Mouse (Mus musculus) right cerebral cortex, adult 2 months (tissue): ENCODE data around the gene Usp31.

ENCODE experiments used
- DNase-seq, 2 experiments: peaks; one replicate each; pipeline ENCODE4 v3.0.0; 2021 to 2022; ENCODE audit warnings: low spot score in 2 of 2

The Usp31 gene

DNA sequence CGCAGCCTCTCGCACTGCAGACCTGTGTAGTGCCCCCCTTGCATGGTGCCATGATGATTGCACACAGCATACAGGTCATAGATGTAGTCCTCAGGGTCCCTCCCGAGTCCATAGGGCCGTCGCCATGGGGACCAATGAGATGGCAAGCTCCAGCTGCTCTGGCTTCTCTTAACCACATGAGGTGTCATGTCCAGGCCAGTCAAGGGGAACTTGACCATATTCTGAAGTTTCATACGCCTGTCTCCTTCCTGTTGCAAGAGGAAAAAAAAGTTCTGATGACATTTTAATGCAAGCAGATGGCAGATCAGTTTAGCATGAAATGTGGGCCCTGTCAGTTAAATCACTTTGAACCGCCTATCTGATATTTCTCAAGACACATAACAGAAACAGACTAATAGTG lies 48.2 kb downstream of the Usp31 start:
- DNase-seq, result no peak

DNA sequence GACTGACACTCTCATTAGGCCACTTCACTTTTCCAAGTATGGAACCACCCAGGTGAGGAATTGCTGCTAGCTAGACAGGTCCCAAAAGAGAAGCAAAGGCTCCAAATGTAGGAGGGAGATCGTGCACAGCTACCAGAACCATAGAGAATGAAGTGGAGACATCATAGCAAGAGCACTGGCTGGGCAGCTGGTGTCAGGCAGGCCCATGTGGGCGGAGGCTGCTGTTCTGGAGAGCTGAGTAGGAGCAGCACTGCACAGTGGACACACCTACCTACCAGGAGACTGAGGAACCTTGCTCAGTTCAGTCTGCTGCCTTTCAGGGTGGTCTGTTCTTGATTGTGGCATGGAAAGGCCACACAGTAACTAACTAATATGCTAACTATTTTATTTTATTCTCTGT lies 52.4 kb downstream of the Usp31 start:
- no peak for DNase-seq

DNA sequence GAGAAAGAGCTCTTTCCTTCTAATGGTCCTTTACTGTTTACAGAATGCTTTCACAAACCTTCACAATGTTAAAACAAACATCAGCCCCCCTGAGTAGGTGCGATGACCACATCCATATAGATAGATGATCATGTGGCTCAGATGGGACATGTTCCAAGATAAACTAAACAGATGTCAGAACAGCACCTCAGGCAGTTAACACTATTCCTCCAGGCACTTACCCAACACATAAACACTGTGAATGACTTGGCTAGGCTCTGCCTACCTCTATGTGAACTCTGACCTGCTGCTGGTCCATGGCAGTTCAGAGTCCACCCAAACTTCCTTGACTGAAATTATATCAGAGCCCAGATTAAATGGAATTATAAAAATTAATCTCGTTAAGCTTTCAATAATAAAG lies 54.4 kb downstream of the Usp31 start:
- no peak for DNase-seq

DNA sequence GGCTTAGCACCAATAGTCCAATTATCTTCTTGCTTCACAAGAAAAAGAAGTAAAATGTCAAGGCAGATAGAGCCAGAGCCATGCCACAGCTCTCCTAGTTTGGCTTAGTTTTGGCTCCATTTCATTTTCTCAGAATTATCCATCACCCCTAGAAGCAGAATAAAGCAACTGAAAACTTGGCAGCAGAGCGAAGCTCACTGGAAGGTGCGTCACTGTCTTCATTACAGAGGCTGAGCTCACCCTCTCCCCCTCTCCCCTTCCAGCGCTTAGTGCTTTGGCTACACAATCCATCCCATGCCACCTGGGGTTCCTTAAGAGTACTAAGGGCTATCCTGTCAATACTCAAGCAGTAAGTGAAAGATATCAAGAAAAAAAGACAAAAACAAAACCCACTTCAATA lies 56.3 kb downstream of the Usp31 start:
- DNase-seq, result peak in 1 of 2 experiments; percentile 32

DNA sequence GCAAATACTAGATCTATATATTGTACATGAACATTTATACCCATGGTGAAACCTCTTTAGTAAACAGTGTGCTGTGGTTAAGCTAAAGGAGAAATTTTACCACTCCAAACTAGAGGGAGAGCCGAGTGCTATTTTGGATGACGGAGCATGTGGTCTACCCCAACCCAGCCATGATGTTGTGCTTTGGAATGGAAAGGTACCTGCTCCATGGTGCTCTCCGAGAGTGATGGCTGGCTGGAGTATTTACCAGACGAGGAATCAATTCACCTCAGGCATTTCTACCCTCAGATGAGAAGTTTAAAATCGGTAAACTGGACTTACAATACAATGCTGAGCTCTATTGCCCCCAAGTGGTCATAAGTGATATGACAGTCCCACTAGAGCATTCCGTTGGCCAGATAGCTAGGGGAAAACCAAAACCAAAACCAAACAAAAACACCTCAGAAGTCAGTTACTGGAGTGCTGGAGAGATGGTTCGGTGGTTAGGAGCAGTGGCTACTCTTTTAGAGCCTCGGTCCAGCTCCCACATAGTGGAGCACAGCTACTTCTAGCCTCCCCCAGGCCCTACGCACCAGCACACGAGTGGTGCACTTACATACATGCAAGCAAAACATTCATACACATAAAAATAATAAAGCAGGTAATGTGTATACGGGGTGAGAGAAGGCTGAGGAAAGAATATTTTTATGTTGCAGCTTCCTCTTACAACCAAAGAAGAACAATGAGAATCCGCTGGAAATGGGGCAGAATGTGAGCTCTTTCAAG lies 65.9 kb downstream of the Usp31 start:
- peak; percentile 75 to 77 for DNase-seq

DNA sequence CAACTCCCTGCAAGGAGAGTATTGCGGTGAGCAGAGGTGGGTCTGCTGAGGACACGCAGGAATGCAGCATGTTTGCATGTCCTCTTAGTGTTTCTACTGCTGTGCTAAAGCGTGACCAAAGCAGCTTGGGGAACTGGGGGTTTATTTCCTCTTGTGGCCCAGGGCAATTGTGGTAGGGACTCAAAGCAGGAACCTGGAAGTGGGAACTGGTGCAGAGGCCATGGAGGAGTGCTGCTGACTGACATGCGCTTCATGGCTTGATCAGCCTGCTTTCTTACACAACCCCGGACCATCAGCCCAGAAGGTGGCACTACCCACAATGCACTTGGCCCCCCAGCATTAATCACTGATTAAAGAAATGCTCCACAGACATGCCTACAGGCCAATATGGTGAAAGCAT lies 70.3 kb downstream of the Usp31 start:
- DNase-seq, result no peak

DNA sequence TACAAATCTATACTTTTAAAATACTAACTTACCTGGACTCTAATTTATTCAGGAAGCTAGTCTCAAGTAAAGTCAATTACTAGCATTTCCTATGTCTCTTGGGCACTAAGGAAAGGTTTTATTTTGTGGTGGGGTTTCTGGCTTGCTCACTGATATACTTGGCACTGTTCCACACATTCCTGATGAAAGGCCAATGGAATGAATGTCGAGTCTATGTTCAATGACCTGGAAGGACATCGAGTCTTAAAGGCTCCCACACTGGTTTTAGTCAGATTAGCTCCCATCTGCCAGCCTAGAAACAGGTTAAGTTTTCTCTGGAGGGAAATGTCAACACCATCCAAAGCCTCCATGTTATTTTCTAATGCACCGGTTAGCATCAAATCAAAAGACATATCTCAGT lies 72.8 kb downstream of the Usp31 start:
- DNase-seq, result no peak

DNA sequence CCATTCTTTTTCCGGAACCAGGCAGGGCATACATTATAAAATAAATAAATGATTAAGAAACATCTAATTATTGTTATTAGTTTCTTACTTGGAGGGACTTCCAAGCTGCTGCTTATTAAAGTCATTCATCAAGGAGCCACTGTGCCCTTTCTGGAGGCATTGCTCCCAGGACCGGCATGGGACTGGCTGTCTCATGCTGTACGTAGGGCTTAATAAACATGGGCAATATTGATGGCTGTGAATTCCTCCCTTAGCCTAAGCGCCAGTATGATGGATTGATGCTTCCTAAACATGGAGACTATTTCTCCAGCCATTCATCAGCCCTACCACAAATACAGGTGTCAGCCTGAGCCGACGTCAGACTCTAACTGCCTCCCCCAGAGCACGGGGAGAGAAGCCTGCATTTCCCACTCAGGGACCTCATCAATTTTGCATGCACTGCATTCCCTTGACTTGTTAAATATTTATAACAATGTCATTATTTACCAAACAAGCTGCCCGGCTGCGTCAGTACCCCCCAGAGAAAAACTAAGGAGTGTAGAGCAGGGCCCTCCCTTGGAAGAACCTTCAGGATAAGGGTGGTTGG lies 84.1 kb downstream of the Usp31 start:
- DNase-seq, result no peak

DNA sequence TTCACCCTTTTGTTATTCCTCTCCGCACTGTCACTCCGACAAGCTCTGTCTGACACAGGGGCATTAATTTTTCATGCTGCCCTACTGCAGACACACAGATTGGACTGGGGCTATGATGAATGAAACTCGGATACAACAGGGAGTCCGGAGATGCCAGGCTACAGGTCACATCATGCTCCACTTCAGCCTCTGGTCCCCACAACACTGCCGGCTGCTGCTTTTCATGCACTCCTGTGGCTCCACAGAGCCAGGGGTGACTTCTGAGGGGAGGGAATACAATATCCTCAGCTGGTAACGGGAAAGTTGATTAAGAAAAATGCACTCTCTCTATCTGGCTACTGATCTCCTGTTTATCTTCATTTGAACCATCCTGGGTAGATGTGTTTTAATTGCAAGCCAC lies 84.6 kb downstream of the Usp31 start:
- DNase-seq, result no peak

DNA sequence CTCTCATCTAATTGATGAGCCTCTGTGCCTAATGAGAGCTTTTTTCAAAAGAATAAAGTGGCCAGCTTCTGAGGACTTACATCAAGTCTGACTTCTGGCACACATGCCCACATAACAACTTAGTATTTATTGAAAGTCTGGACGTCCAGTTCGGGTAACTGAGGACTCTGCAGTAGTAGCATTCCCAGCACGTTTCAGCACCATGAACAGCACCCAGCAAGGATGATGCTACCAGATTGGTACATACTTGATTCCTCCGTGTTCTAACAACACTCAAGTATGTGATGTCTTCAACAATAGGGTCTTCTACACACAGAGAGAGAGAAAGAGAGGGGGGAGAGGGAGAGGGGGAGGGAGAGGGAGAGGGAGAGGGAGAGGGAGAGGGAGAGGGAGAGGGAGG lies 105.4 kb downstream of the Usp31 start:
- no peak for DNase-seq

DNA sequence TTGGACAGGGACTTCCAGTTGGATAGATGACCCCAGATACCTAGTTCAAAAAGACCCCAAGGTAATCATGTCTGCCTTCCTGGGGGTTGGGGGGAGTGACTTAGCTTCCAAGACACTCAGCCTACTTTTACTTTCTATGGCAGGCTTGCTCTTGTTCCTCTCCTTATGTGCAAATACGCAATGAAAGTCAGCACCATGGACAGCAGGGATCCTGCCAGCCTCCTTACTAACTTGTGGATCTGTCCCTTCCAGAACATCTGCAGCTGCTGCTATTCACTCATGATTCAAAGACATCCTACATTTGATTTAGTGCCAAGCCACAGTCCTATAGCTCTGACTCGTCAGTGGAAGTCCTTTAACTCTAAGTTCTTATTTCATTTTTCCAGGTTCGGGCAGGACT lies 110.7 kb downstream of the Usp31 start:
- no peak for DNase-seq

DNA sequence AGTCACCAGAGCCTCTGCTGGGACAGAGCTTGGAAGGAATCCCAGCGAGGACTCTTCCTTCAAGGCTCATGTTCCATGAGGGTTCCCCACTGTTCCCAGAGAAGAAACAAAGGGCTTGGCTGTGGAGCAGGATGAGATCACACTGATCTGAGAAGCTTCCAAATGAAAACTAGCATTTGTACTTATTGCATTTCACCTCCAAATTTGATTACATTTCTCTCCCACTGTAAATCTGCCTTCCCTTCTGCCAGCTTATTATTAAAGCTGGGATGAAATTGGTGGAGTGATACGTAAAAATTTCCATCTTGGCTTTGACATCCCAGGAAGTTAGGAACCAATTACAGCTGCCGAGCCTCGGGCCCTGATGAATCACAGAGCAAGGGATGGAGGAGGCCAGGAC lies 111.6 kb downstream of the Usp31 start:
- DNase-seq, result no peak

DNA sequence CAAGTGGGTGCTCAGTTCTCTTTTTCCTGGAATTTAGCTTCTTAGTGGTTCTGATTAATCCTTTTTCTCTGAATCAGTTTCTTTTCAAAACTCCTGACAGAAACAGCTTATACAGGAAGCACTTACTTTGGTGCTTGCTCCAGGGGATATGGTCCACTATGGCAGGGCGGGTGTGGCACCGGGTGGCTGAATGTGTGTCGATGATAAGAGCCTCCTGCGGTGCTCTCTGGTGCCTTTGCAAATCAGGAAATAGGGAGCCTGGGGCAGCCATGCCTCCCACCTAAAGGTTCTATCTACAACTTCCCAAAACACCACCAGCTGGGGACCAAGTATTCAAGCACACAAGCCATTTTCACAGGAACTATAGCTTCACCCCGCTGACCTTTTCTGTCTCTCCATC lies 112.0 kb downstream of the Usp31 start:
- DNase-seq, result no peak

DNA sequence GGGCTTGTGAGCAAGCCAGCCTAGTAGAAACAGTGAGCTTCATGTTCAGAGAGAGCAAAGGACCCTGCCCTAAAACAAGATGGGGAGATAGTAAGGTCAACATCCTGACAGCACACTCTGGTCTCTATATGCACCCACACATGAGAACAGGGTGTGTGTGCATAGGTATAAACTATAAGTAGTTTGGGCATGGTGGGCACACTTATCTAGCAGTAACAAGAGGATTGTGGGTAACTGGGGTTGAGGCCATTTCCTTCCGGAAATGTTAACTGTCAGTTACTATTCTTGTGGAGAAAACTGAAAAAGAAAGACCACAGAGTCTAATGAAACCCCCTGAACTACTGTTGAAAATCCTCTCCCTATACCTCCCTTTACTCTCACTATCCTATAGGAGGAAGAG lies 112.4 kb downstream of the Usp31 start:
- no peak for DNase-seq
